Mouse (Mus musculus): ENCODE data around the gene 1700013F07Rik.

DNA sequence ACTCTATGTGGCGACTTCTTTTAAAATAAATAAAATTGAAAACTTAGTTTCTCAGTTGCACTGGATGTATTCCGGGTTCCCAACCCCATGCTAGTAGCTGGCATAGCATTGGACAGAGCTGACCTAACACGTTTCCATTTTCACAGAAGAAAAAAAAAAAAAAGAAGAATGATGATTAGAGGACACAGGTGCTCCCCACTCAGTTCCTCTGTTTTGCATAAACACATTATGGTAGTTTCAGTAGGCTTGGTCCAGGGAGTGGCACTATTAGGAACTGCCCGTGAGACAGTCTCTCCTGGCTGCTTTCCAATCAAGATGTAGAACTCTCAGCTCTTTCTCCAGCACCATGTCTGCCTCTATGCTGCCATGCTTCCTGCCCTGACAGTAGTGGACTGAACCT lies 50.6 kb downstream of the 1700013F07Rik start:
- TF ChIP-seq CTCF (IDR thresholded peaks at IDR 0.05): no peak
- no peak for TF ChIP-seq EP300 (IDR thresholded peaks at IDR 0.05)

Data from lung, postnatal 0 days (tissue).